Mouse (Mus musculus) mesoderm, embryonic 11.5 days (tissue): Measurements from ENCODE around the gene Nuak1.
A peak's percentile ranks its signal among the peaks of the same experiment; 100 is the strongest.

Experiments
- DNase-seq: peaks from one replicate; pipeline ENCODE4 v3.0.0-alpha.2; 2012; ENCODE audit warnings: low read depth, low spot score

The Nuak1 gene

GRCm38 (mm10) chr10:84447411-84447821 is 7.0 kb upstream of the Nuak1 start:
- peak; percentile 74 for DNase-seq

- DNase-seq = no peak
These were observed 6.3 kb upstream of the Nuak1 start for GRCm38 (mm10) chr10:84446661-84447060.

GRCm38 (mm10) chr10:84444396-84444795 is 4.0 kb upstream of the Nuak1 start:
- no peak for DNase-seq

GRCm38 (mm10) chr10:84441846-84442245 is 1.4 kb upstream of the Nuak1 start:
- DNase-seq = no peak

- DNase-seq = no peak
These were observed 1.0 kb upstream of the Nuak1 start for GRCm38 (mm10) chr10:84441434-84441785.

- DNase-seq = no peak
These were observed 236 bp downstream of the Nuak1 start for GRCm38 (mm10) chr10:84440181-84440540.

- no peak for DNase-seq
These were observed 1.2 kb downstream of the Nuak1 start for GRCm38 (mm10) chr10:84439228-84439596.

GRCm38 (mm10) chr10:84438466-84439227 is 1.8 kb downstream of the Nuak1 start:
- DNase-seq = no peak

- peak; percentile 94 for DNase-seq
These were observed 2.4 kb downstream of the Nuak1 start for GRCm38 (mm10) chr10:84438049-84438422.

GRCm38 (mm10) chr10:84437166-84438048 is 3.0 kb downstream of the Nuak1 start:
- peak; percentile 65 for DNase-seq

- no peak for DNase-seq
These were observed 4.5 kb downstream of the Nuak1 start for GRCm38 (mm10) chr10:84435930-84436329.

GRCm38 (mm10) chr10:84433193-84433801 is 7.1 kb downstream of the Nuak1 start:
- peak; percentile 53 for DNase-seq

- DNase-seq = no peak
These were observed 16.0 kb downstream of the Nuak1 start for GRCm38 (mm10) chr10:84424374-84424773.

GRCm38 (mm10) chr10:84423903-84424302 is 16.5 kb downstream of the Nuak1 start:
- no peak for DNase-seq

- DNase-seq = no peak
These were observed 19.8 kb downstream of the Nuak1 start for GRCm38 (mm10) chr10:84420589-84420988.

- no peak for DNase-seq
These were observed 22.0 kb downstream of the Nuak1 start for GRCm38 (mm10) chr10:84418421-84418820.

GRCm38 (mm10) chr10:84416752-84417151 is 23.6 kb downstream of the Nuak1 start:
- no peak for DNase-seq

GRCm38 (mm10) chr10:84414981-84415700 is 25.3 kb downstream of the Nuak1 start:
- DNase-seq = no peak

- DNase-seq = no peak
These were observed 27.1 kb downstream of the Nuak1 start for GRCm38 (mm10) chr10:84413310-84413709.

GRCm38 (mm10) chr10:84412326-84412962 is 28.0 kb downstream of the Nuak1 start:
- no peak for DNase-seq
